8 mouse cellular contexts compared by ENCODE assay signal in the genomic region with DNA sequence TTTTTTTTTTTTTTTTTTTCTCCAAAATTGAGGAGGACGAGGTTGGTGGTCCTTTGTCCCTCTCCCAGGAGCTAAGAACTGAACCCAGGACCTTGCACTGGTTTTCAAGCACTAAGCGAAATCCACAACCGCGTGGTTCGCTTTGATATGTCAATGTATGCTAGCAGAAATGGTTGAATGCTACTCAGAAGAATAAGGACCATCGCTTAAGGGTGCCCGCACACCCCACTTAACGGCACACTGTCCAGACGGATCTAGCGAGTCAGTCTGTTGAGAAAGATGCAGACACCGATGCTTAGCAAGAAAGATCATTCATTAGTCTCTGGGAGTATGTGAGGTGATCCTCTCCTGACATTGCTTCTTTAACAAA. TPM values are rescaled to one million over a fixed set of nuclear protein-coding genes. Genes with fewer than 3 reads are reported as not detected.
DNase-seq lines count a peak whose midpoint lies in the region; ATAC-seq and TF ChIP-seq lines count a peak whose summit lies in the region.

No protein-coding gene starts in this region.

- no peak for TF ChIP-seq EP300 in heart, postnatal 0 days (IDR thresholded peaks at IDR 0.05; ENCODE audit: low read depth)

- H3K36me3 ChIP-seq in heart, embryonic 15.5 days, result peaks cover 18% of the 10 kb centered on the region
- H3K36me3 ChIP-seq in heart, postnatal 0 days (replicated peaks; ENCODE audit: control insufficient read depth, insufficient read depth, low read length), result peaks cover 20% of the 10 kb centered on the region
- peaks cover 20% of the 10 kb centered on the region for H3K36me3 ChIP-seq in megakaryocyte, embryonic 14.5 days (replicated peaks; ENCODE audit: low read length)

- no peaks in the 10 kb centered on the region for H3K9me3 ChIP-seq in heart, embryonic 15.5 days (replicated peaks)
- H3K9me3 ChIP-seq in heart, postnatal 0 days (replicated peaks; ENCODE audit: control insufficient read depth, low read length), result no peaks in the 10 kb centered on the region
- H3K9me3 ChIP-seq in megakaryocyte, embryonic 14.5 days, result no peaks in the 10 kb centered on the region

- 26% methylated on average over 11 of the region's 11 CpGs for WGBS in heart, embryonic 15.5 days
- 23% methylated on average over 11 of the region's 11 CpGs for WGBS in heart, postnatal 0 days

- H3K27ac ChIP-seq in heart, embryonic 15.5 days, result no peak overlapping the region
- no peak overlapping the region for H3K27ac ChIP-seq in heart, postnatal 0 days (ENCODE audit: low read depth)

- TF ChIP-seq CTCF in heart, postnatal 0 days (IDR thresholded peaks at IDR 0.05; ENCODE audit: low read depth), result no peak

- H3K4me1 ChIP-seq in heart, embryonic 15.5 days (replicated peaks), result peaks cover 7% of the 10 kb centered on the region
- no peaks in the 10 kb centered on the region; the same call in 1 of the 2 replicates for H3K4me1 ChIP-seq in heart, postnatal 0 days (ENCODE audit: control insufficient read depth, insufficient read depth)
- H3K4me1 ChIP-seq in megakaryocyte, embryonic 14.5 days, result peaks cover 34% of the 10 kb centered on the region

- ATAC-seq in heart, embryonic 15.5 days (replicated peaks; ENCODE audit: insufficient number of reproducible peaks, insufficient read depth, low FRiP score, low read depth), result 0 out of 2 replicates have a peak, but pooled peaks have one; percentile 6
- no peak for ATAC-seq in heart, postnatal 0 days (ENCODE audit: insufficient read depth, low read depth)

- peak overlapping the region; percentile 45; the same call in 1 of the 2 replicates for H3K9ac ChIP-seq in heart, embryonic 15.5 days
- no peak overlapping the region for H3K9ac ChIP-seq in heart, postnatal 0 days (replicated peaks; ENCODE audit: low read depth, low read length)

- no peaks in the 10 kb centered on the region for H3K27me3 ChIP-seq in heart, embryonic 15.5 days
- no peaks in the 10 kb centered on the region for H3K27me3 ChIP-seq in heart, postnatal 0 days (ENCODE audit: control insufficient read depth, insufficient read depth, low read length)
- peaks cover 6% of the 10 kb centered on the region for H3K27me3 ChIP-seq in megakaryocyte, embryonic 14.5 days (replicated peaks)

- DNase-seq in heart, adult 9 months (ENCODE audit: low spot score in 2 of 2), result no peak
- peak; percentile 5 for DNase-seq in T-cell, adult 2 months (ENCODE audit: low spot score)
- DNase-seq in heart, postnatal 0 days (ENCODE audit: low spot score), result no peak
- DNase-seq in adrenal gland, adult 8-10 months, result no peak
- DNase-seq in spleen, postnatal 14 days (ENCODE audit: low spot score in 2 of 2), result no peak
- no peak for DNase-seq in left cerebral cortex, adult 9 months (ENCODE audit: low spot score in 2 of 2)

- peak overlapping the region; percentile 97 for H3K4me3 ChIP-seq in heart, embryonic 15.5 days
- H3K4me3 ChIP-seq in heart, postnatal 0 days (ENCODE audit: low read depth, low read length), result peak overlapping the region; percentile 87
- peak overlapping the region; percentile 97 for H3K4me3 ChIP-seq in megakaryocyte, embryonic 14.5 days (replicated peaks)

- H3K4me2 ChIP-seq in heart, embryonic 15.5 days, result peak overlapping the region; percentile 67
- H3K4me2 ChIP-seq in heart, postnatal 0 days (ENCODE audit: low read depth, low read length), result peak overlapping the region; percentile 82

RNA-seq across cellular contexts. Expression of a gene that starts 0.4 kb away (rescaled TPM):
- polyA plus RNA-seq in heart, embryonic 15.5 days (2015; fragmentation: Nextera tagmentation; extraction: Ambion mirVana), result 3.8 and 4.9 TPM in 2 replicates
- total RNA-seq in heart, postnatal 0 days (2014; rRNA removed; ENCODE audit: low replicate concordance), result 2.1 and 6.3 TPM in 2 replicates
- polyA plus RNA-seq in heart, postnatal 0 days (2015; fragmentation: Nextera tagmentation; extraction: Ambion mirVana), result 2.1 and 2.8 TPM in 2 replicates
- 0.84 TPM in 1 of 2 replicates, not detected in the other for polyA plus RNA-seq in megakaryocyte, embryonic 14.5 days (2012; ENCODE audit: insufficient read depth, low replicate concordance)
- total RNA-seq in adrenal gland, adult 8-10 months (2022), result 10 to 100 TPM; 16.7 to 24.1 (median 20.8) TPM

RNA-seq across cellular contexts. Expression of a gene that starts 22.5 kb away (rescaled TPM):
- 4.8 and 8.3 TPM in 2 replicates for polyA plus RNA-seq in heart, embryonic 15.5 days (2015; fragmentation: Nextera tagmentation; extraction: Ambion mirVana)
- total RNA-seq in heart, postnatal 0 days (2014; rRNA removed; ENCODE audit: low replicate concordance), result 3.4 and 6.6 TPM in 2 replicates
- polyA plus RNA-seq in heart, postnatal 0 days (2015; fragmentation: Nextera tagmentation; extraction: Ambion mirVana), result 2.2 and 2.5 TPM in 2 replicates
- polyA plus RNA-seq in megakaryocyte, embryonic 14.5 days (2012; ENCODE audit: insufficient read depth, low replicate concordance), result not detected in 2 replicates
- under 1 TPM; 0.15 to 0.49 (median 0.26) TPM for total RNA-seq in adrenal gland, adult 8-10 months (2022)

RNA-seq across cellular contexts. Expression of a gene that starts 37.4 kb away (rescaled TPM):
- 10.7 and 11.9 TPM in 2 replicates for polyA plus RNA-seq in heart, embryonic 15.5 days (2015; fragmentation: Nextera tagmentation; extraction: Ambion mirVana)
- total RNA-seq in heart, postnatal 0 days (2014; rRNA removed; ENCODE audit: low replicate concordance), result 17.7 and 23.2 TPM in 2 replicates
- 9.8 and 11.3 TPM in 2 replicates for polyA plus RNA-seq in heart, postnatal 0 days (2015; fragmentation: Nextera tagmentation; extraction: Ambion mirVana)
- 1.0 and 1.5 TPM in 2 replicates for polyA plus RNA-seq in megakaryocyte, embryonic 14.5 days (2012; ENCODE audit: insufficient read depth, low replicate concordance)
- 1 to 10 TPM; 2.2 to 3.2 (median 3.0) TPM for total RNA-seq in adrenal gland, adult 8-10 months (2022)
